Mouse (Mus musculus) liver, embryonic 12.5 days (tissue): ENCODE measurements around the gene Zzef1. TPM values are rescaled to one million over a fixed set of nuclear protein-coding genes. Genes with fewer than 3 reads are reported as not detected.
A peak's percentile ranks its signal among the peaks of the same experiment; 100 is the strongest.

ENCODE experiments used
- ATAC-seq: fragments of 200-750 bp; cut with Nextera tagmentation; 2 replicates; pipeline ENCODE4 v1.8.0; 2017; ENCODE audit warnings: moderate number of reproducible peaks, mild to moderate bottlenecking, moderate library complexity
- H3K27ac ChIP-seq: fragments of 300-500 bp; sonication (generic); 2 replicates; pipeline ENCODE4 v1.5.1; 2016; ENCODE audit warnings: mild to moderate bottlenecking
- H3K27me3 ChIP-seq: fragments of 300-500 bp; sonication (generic); replicated peaks from 2 replicates; pipeline ENCODE4 v1.6.1; 2016; ENCODE audit warnings: mild to moderate bottlenecking, moderate library complexity
- H3K36me3 ChIP-seq: fragments of 300-500 bp; sonication (generic); 2 replicates; pipeline ENCODE4 v1.6.1; 2016; ENCODE audit warnings: mild to moderate bottlenecking, moderate library complexity
- H3K4me1 ChIP-seq: fragments of 300-500 bp; sonication (generic); 2 replicates; pipeline ENCODE4 v1.6.1; 2016
- H3K4me2 ChIP-seq: fragments of 300-500 bp; sonication (generic); 2 replicates; pipeline ENCODE4 v1.6.1; 2016; ENCODE audit warnings: mild to moderate bottlenecking, moderate library complexity
- H3K4me3 ChIP-seq: fragments of 300-500 bp; sonication (generic); 2 replicates; pipeline ENCODE4 v1.5.1; 2016; ENCODE audit warnings: mild to moderate bottlenecking, moderate library complexity
- H3K9ac ChIP-seq: fragments of 300-500 bp; sonication (generic); 2 replicates; pipeline ENCODE4 v1.6.1; 2016; ENCODE audit warnings: mild to moderate bottlenecking, moderate library complexity
- H3K9me3 ChIP-seq: fragments of 300-500 bp; sonication (generic); replicated peaks from 2 replicates; pipeline ENCODE4 v1.6.1; 2016; ENCODE audit warnings: mild to moderate bottlenecking, moderate library complexity
- WGBS: fragments of 180-500 bp; shearing (Covaris S2); methylation state at CpG from one replicate; pipeline ENCODE4 v1.1.7; 2016; ENCODE audit not compliant: insufficient replicate concordance; 5-methylcytosine and 5-hydroxymethylcytosine counted together
- polyA plus RNA-seq: library from polyadenylated mRNA; unstranded; fragments of >200 nt; fragmentation: Nextera tagmentation; extraction: Ambion mirVana; gene quantifications from 2 replicates; pipeline ENCODE4 v1.2.1, GENCODE M21; 2016

Zzef1 gene
- polyA plus RNA-seq, 1 experiment from 2014 or later, result 6.6 TPM

GRCm38 (mm10) chr11:72923116-72923515 is 127.1 kb downstream of the Zzef1 start:
- Histone ChIP-seq H3K9me3 (no peaks in the 10 kb centered on the region), H3K4me3 (no peak overlapping the region), H3K9ac (no peak overlapping the region), H3K27me3 (no peaks in the 10 kb centered on the region), H3K4me1 (peaks cover 25% of the 10 kb centered on the region), H3K4me2 (no peak overlapping the region), H3K36me3 (peaks cover 57% of the 10 kb centered on the region), H3K27ac (no peak overlapping the region)
- ATAC-seq, result no peak
- WGBS, result 30% methylated on average over 4 of the region's 4 CpGs

GRCm38 (mm10) chr11:72924458-72924857 is 128.4 kb downstream of the Zzef1 start:
- ATAC-seq, result no peak
- Histone ChIP-seq H3K4me1 (peaks cover 25% of the 10 kb centered on the region), H3K27me3 (no peaks in the 10 kb centered on the region), H3K4me3 (no peak overlapping the region), H3K9me3 (no peaks in the 10 kb centered on the region), H3K36me3 (peaks cover 46% of the 10 kb centered on the region), H3K4me2 (no peak overlapping the region), H3K27ac (no peak overlapping the region), H3K9ac (no peak overlapping the region)
- 19% methylated on average over 1 of the region's 1 CpGs for WGBS

DNA sequence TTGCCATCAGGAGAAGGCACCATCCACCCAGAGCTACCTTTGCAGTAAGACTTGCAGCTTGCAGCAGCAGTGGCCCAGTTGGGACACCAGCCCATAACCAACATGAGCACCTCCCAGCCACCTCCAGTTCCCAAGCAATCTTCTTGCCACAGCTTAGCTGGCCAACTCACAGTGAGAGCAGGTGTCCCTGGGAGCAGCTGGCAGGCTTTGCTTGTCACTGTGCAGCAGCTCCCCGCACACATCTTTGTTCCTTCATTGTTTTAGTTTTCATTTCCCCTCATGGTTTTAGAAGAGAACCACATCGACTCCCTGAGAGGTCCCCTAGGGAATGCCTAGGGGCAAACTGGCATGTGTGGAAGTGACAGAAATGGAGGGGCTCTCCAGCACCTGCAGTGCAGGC is 129.0 kb downstream of the Zzef1 start:
- H3K4me3 ChIP-seq, result no peak overlapping the region
- peaks cover 25% of the 10 kb centered on the region for H3K4me1 ChIP-seq
- no peak overlapping the region for H3K27ac ChIP-seq
- H3K9ac ChIP-seq, result no peak overlapping the region
- H3K9me3 ChIP-seq, result no peaks in the 10 kb centered on the region
- 66% methylated on average over 2 of the region's 2 CpGs for WGBS
- H3K27me3 ChIP-seq, result no peaks in the 10 kb centered on the region
- H3K36me3 ChIP-seq, result peaks cover 45% of the 10 kb centered on the region
- H3K4me2 ChIP-seq, result no peak overlapping the region
- no peak for ATAC-seq

DNA sequence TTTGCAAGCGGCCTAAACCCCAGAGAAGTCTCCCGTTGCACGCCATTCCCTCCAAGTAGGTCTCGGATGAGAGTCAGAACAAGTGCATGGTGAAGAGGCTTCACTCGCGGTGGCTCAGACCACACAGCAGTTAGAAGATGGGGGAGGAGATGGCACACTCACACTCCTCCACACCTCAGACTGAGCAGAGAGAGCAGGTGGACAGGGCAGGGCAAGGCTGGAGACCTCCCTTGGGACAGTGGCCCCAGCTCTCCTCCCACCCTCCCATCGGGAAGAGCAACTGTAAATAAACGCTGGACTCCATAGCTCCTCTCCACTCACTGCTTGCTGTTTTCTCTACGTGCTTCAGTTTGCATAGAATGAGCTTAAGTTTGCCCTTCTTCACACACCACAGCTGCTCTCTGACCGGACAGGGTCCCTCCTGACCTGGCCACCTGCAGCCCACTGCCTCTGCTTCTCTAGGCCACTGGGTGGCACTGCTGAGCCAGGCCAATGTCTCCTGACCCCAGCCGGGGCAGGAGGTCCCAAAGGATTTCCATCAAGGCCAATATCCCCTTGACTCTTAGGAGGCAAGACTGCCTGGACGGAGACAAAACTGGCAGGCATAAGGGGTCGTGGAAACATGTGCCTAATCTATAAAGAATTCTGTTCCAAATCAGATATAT is 130.3 kb downstream of the Zzef1 start:
- Histone ChIP-seq H3K4me3 (no peak overlapping the region), H3K27me3 (no peaks in the 10 kb centered on the region), H3K4me2 (no peak overlapping the region), H3K9ac (no peak overlapping the region), H3K27ac (no peak overlapping the region), H3K36me3 (peaks cover 38% of the 10 kb centered on the region), H3K9me3 (no peaks in the 10 kb centered on the region), H3K4me1 (peaks cover 25% of the 10 kb centered on the region)
- 54% methylated on average over 13 of the region's 13 CpGs for WGBS
- 0 out of 2 replicates have a peak, but pooled peaks have one; percentile 38 for ATAC-seq

DNA sequence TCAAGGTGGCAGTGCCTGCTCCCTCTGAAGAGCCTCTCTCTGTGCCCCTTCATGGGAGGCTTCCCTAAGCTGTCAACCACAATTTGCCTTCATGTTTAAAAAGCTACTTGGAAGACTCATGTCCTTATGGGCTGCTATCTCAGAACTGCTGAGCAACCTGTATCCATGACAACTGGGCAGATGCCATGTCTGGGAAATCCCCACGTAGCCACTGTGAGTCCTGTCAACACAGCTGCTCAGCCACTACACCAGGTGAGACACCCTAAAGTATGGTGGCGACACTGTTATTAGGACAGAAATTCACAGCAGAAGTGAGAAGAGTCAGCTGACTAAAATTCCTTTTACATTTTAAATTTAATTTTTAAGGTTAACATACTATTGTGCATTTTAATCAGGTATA is 132.5 kb downstream of the Zzef1 start:
- Histone ChIP-seq H3K9ac (no peak overlapping the region), H3K27ac (no peak overlapping the region), H3K4me3 (no peak overlapping the region), H3K27me3 (no peaks in the 10 kb centered on the region), H3K4me1 (peaks cover 19% of the 10 kb centered on the region), H3K9me3 (no peaks in the 10 kb centered on the region), H3K36me3 (peaks cover 25% of the 10 kb centered on the region), H3K4me2 (no peak overlapping the region)
- no peak for ATAC-seq
- WGBS, result 67% methylated on average over 2 of the region's 2 CpGs

- Histone ChIP-seq H3K36me3 (no peaks in the 10 kb centered on the region), H3K27me3 (0 out of 2 replicates have a peak, but pooled peaks cover 3% of the 10 kb centered on the region), H3K9ac (peak overlapping the region; percentile 29), H3K27ac (no peak overlapping the region), H3K4me1 (peaks cover 24% of the 10 kb centered on the region), H3K4me3 (peak overlapping the region; percentile 57), H3K9me3 (no peaks in the 10 kb centered on the region), H3K4me2 (peak overlapping the region; percentile 67)
- peak; percentile 57 for ATAC-seq
- 27% methylated on average over 20 of the region's 20 CpGs for WGBS
Observed at GRCm38 (mm10) chr11:72940208-72941143, 144.4 kb downstream of the Zzef1 start.

DNA sequence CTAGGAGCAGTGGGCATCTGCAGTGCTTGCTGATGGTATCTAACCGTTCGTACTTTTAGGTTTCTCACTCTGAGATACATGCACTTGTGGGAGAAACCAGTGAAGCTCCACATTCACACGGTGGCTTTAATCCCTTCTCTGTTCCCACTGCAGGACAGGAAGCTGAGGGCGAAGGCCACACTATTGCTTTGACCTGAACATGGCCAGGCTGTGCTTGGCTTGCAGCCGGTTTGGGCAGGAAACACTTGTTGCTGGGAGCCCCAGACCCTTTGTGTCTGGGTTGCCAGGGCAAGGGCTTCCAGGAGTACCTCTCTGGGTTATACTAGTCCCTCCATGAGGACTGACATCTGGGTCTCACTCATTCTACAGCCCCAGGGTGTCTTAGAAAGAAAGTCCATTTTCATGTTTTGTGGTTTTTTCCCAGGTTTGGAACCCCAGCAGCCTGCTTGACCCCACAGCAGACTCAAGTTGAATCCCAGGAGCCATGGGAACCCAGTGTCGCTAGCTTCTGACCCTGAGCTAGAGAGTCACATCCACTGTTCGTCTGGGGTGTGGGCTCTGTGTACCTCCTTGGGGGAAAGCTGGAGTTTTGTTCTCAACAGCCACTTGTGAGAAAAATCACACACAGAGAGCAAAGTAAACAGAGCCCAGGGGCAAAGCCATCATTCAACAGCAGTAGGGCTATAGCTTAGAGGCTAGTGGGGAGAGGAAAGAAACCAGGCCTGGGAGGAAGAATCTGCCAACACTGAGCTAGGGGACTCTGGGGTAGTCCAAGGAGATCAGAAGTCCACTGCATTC is 149.2 kb downstream of the Zzef1 start:
- Histone ChIP-seq H3K4me2 (no peak overlapping the region), H3K36me3 (no peaks in the 10 kb centered on the region), H3K27ac (no peak overlapping the region), H3K9ac (no peak overlapping the region), H3K9me3 (no peaks in the 10 kb centered on the region), H3K4me1 (peaks cover 40% of the 10 kb centered on the region), H3K27me3 (peaks cover 6% of the 10 kb centered on the region; the same call in 1 of the 2 replicates), H3K4me3 (no peak overlapping the region)
- peak; percentile 42; the same call in 1 of the 2 replicates for ATAC-seq
- 41% methylated on average over 7 of the region's 7 CpGs for WGBS

GRCm38 (mm10) chr11:72945875-72946559 is 150.0 kb downstream of the Zzef1 start:
- no peaks in the 10 kb centered on the region for H3K36me3 ChIP-seq
- ATAC-seq, result peak; percentile 36; the same call in 1 of the 2 replicates
- H3K4me2 ChIP-seq, result peak overlapping the region; percentile 32
- peak overlapping the region; percentile 42; the same call in 1 of the 2 replicates for H3K27ac ChIP-seq
- no peaks in the 10 kb centered on the region for H3K9me3 ChIP-seq
- H3K4me3 ChIP-seq, result no peak overlapping the region
- H3K27me3 ChIP-seq, result peaks cover 6% of the 10 kb centered on the region; the same call in 1 of the 2 replicates
- peaks cover 32% of the 10 kb centered on the region for H3K4me1 ChIP-seq
- WGBS, result 7% methylated on average over 6 of the region's 6 CpGs
- H3K9ac ChIP-seq, result no peak overlapping the region

- Histone ChIP-seq H3K4me3 (no peak overlapping the region), H3K27me3 (peaks cover 6% of the 10 kb centered on the region; the same call in 1 of the 2 replicates), H3K27ac (peak overlapping the region; percentile 42), H3K9me3 (no peaks in the 10 kb centered on the region), H3K4me2 (peak overlapping the region; percentile 32), H3K36me3 (no peaks in the 10 kb centered on the region), H3K4me1 (peaks cover 32% of the 10 kb centered on the region), H3K9ac (no peak overlapping the region)
- no peak for ATAC-seq
- WGBS, result 8% methylated on average over 6 of the region's 6 CpGs
Observed at GRCm38 (mm10) chr11:72946560-72947119, 150.6 kb downstream of the Zzef1 start.

DNA sequence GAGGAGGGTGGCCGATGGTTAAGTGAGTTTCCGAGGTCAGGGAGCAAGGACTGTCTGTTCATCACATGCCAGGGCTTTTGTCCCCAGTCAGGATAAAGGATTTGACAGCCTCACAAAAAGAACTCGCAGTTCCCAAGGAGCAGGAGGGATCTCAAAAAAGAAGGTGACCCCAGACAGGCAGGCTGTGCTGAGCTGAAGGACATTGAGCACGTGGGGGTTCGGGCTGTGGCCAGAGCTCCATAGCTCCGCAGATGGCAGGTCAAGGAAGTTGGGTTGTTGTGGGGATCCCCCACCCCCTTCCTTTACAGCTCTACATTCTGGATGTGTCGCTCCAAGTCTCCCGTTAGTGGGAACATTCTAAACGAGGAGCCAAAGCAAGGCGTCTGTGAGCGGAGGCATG is 151.8 kb downstream of the Zzef1 start:
- Histone ChIP-seq H3K4me2 (no peak overlapping the region), H3K36me3 (no peaks in the 10 kb centered on the region), H3K27ac (no peak overlapping the region), H3K27me3 (peaks cover 4% of the 10 kb centered on the region; the same call in 1 of the 2 replicates), H3K9me3 (no peaks in the 10 kb centered on the region), H3K4me1 (peaks cover 41% of the 10 kb centered on the region), H3K4me3 (no peak overlapping the region), H3K9ac (no peak overlapping the region)
- no peak for ATAC-seq
- 61% methylated on average over 11 of the region's 11 CpGs for WGBS

DNA sequence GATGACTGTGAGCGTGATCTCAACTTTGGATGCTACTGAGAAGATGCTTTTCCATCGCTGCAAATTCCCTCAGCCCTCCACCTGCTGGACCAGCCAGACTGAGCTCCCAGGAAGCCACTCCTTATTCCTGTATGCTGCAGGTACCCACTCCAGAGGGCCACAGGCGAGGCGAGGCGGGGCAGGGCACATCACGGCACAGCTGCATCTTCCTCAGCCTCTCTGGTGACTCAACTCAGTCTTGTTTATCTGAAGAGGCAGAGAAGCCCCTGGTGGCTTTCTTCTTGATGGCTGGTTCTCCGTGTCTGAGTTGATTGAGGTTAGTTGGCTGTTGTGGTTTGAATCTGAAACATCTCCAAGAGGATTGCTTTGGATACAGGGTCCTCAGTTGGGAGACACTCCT is 152.2 kb downstream of the Zzef1 start:
- Histone ChIP-seq H3K27me3 (peaks cover 4% of the 10 kb centered on the region; the same call in 1 of the 2 replicates), H3K4me1 (peaks cover 46% of the 10 kb centered on the region), H3K4me3 (no peak overlapping the region), H3K9me3 (no peaks in the 10 kb centered on the region), H3K4me2 (no peak overlapping the region), H3K9ac (no peak overlapping the region), H3K36me3 (no peaks in the 10 kb centered on the region), H3K27ac (no peak overlapping the region)
- ATAC-seq, result no peak
- WGBS, result 43% methylated on average over 7 of the region's 7 CpGs
